Mouse (Mus musculus): Measurements from ENCODE around the gene Ifi209. TPM values are rescaled to one million over a fixed set of nuclear protein-coding genes. Genes with fewer than 3 reads are reported as not detected.

Gene Ifi209
- polyA plus RNA-seq, 1 experiment from 2014 or later = 0.35 TPM

- ATAC-seq (replicated peaks; ENCODE audit: low FRiP score) = no peak
Observed at GRCm38 (mm10) chr1:173694270-173694669, 63.6 kb downstream of the Ifi209 start.

More at GRCm38 (mm10) chr1:173694270-173694669, 63.6 kb downstream of the Ifi209 start:
- Histone ChIP-seq H3K4me2 (no peak overlapping the region), H3K9me3 (replicated peaks) (no peaks in the 10 kb centered on the region), H3K27me3 (no peaks in the 10 kb centered on the region), H3K4me1 (no peaks in the 10 kb centered on the region), H3K4me3 (replicated peaks) (no peak overlapping the region), H3K27ac (no peak overlapping the region), H3K9ac (no peak overlapping the region), H3K36me3 (no peaks in the 10 kb centered on the region)
- 100% methylated on average over 1 of the region's 1 CpGs for WGBS

Small RNAs within 50 kb of the gene (microRNA-seq; reads per million reads assigned to microRNA genes)
- gene Gm44339 = not detected

Other genes with a start within 250 kb of the Ifi209 start
- gene Ifi206, start 139.9 kb upstream of the Ifi209 start, polyA plus RNA-seq (2015; fragmentation: Nextera tagmentation; extraction: Ambion mirVana) = 0.19 and 0.21 TPM in 2 replicates
- gene Ifi214, start 95.0 kb upstream of the Ifi209 start, polyA plus RNA-seq (2015; fragmentation: Nextera tagmentation; extraction: Ambion mirVana) = not detected in 2 replicates
- gene Ifi213, start 31.6 kb upstream of the Ifi209 start, polyA plus RNA-seq (2015; fragmentation: Nextera tagmentation; extraction: Ambion mirVana) = 0.14 TPM in 1 of 2 replicates, not detected in the other
- gene Ifi208, start 42.8 kb downstream of the Ifi209 start, polyA plus RNA-seq (2015; fragmentation: Nextera tagmentation; extraction: Ambion mirVana) = not detected in 2 replicates
- 0.86 and 1.0 TPM in 2 replicates for gene Ifi207, start 110.8 kb downstream of the Ifi209 start, polyA plus RNA-seq (2015; fragmentation: Nextera tagmentation; extraction: Ambion mirVana)
- 1.9 and 2.0 TPM in 2 replicates for gene Ifi204, start 136.0 kb downstream of the Ifi209 start, polyA plus RNA-seq (2015; fragmentation: Nextera tagmentation; extraction: Ambion mirVana)